Mouse (Mus musculus): Measurements from ENCODE around the gene Lnx1. TPM values are rescaled to one million over a fixed set of nuclear protein-coding genes. Genes with fewer than 3 reads are reported as not detected.

The Lnx1 gene
- total and polyA plus RNA-seq, 3 experiments, result 1.9 to 7.2 (median 2.9) TPM

DNA sequence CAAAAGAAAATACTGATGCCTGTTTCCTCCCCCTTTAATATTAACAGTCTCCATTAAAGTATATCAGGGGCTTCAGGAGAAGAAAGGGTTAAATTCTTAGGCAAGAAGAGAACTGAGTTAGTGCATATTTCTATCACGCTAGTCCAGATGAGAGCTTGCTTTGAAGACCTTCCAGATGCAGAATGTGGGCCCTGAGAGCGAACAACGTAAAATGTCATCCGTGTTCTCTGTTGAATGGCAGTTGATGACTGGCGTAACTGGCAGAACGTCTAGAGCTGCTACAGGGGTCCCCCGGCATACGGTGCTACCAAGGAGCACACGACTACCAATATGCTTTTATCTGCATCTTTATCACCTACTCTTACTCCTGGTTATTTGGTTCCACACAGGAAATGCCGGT lies 100.3 kb downstream of the Lnx1 start:
- no peak for DNase-seq

DNA sequence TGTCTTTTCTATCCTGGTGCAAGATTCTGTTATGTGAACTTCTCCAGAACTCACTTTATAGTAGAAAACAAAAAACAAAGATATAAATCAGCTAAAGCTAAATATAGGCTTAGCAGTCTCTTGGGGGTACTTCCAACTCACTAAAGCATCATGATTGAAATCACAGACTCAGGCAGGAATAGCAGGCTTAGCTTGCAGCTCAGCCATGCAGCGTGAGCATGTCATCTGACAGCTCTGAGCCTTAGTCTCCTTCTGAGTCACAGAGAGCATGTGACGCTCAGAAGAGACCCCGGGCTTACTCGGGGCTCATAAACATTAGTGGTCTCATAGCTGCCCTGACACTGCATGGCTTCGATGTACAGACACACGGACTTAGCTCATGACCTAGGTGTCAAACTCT lies 100.7 kb downstream of the Lnx1 start:
- DNase-seq, result no peak

DNA sequence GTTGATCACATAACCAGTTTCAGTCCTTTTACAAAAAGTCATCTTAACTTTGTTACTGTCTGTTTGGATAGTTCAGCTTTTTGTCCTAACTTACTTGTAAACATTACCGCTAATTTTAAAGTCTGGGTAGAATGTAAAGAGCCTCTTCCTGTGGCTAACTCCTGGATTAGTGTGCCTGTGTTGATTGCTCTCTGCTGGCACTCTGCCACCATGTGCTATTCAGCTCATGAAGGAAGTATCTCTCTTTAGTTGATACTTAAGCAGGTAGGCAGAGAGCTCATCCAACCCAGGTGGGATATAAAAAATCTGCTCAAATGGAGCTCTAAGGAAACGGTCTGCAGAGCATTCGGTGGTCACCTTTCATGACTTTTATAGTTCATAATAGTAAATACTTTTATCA lies 101.5 kb downstream of the Lnx1 start:
- DNase-seq, result no peak

DNA sequence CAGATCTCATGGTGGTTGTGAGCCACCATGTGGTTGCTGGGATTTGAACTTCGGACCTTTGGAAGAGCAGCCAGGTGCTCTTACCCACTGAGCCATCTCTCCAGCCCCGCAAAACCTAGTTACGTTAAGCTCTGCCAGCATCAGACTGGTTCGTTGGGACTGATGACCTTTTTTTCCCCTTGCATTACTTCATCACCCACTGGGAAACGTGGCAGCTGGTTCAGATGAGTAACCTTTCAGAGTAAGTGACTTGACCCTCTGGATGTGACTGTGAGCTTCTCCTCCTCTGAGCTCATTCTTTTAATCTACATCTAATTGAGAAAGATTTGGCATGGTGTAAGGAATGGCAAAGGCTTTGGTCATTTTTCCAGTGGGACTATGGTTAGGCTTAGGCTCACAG lies 102.7 kb downstream of the Lnx1 start:
- no peak for DNase-seq

DNA sequence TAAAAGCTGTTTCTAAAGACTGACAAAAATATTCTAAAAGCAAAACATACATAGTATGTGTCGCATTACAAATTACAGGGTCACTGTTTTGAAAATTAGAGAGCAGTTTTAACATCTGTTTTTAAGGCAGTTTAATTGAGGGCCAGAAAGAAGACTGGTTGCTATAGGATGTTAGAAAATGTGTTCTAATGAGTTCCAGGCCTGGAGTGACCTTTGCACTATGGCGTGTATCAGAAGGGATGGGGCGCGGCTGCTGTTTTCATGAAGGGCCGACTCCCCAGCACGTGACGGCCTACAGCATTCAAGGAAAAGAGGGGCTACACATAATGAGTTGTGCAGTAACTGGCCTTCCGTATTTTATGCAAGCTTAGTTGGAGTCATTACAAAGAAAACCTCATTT lies 109.6 kb downstream of the Lnx1 start:
- no peak for DNase-seq

DNA sequence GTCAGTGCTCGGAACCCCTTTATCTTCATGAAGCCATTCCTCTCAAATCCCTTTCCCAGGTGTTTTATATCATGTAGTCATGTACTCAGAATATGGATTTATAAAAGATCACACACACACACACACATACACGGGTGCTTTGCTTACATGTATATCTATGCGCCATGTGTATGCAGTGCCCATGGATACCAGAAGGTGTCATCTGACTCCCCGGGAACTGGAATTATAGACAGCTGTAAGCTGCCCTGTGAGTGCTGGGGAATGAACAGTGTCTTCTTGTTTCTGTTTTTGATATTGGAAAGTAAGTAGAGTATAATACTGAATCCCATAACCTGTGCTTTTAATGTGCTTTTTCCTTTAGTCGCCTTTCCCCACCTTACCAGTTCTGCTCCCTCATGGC lies 111.3 kb downstream of the Lnx1 start:
- DNase-seq, result no peak

DNA sequence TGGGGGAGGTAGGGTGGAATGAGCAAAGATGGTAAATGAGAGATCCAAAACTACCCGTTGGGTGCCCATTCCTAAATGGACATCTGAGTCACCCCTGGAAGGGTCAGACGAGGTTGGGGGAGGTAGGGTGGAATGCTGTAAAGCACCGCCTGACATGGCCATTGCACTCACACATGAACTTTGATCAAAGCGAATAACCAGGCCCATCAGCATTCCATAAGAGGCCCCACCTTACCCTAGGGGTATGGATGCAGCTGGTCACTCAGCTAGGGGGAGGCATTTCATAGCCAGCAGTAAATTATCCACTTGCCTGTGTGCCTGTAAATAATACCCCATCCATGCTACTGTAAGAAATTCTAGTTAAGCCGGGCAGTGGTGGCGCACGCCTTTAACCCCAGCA lies 113.6 kb downstream of the Lnx1 start:
- no peak for DNase-seq

DNA sequence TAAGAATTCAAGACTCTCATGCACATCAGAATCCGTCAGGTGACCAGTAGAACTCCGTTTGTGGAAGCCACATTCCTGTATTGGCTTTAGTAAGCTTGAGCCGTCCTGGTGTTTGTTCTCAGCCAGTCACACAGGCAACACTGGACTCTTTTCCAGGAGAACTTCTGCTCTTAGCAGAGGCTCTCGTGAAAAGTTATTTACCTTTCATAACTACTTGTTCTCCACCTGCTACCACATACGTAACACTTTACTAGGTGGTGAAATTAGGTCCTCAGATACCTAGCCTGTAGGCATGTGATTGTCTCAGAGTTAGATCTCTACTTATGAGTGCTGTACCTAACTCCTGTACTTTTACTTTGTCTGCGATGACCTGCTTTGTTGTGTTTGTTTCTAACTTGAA lies 130.9 kb downstream of the Lnx1 start:
- DNase-seq, result no peak

DNA sequence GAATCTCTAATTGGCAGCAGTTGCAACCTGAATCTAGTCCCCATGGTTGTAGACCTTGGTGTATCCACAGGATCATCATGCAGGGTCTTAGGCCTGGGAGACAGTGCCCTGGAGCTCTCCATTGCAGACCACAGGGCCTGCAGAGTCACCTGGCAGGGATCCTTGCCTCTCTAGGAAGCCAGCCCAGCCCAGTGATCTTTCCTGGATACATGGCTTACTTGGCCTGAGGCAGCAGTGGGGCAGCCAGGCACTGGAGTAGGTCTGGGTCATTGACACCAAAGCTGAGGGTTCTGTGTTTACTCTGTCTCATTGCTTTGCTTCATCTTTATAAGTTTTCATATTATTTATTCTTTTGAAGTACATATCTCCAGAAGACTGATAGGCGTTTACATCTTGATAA lies 141.6 kb downstream of the Lnx1 start:
- DNase-seq, result peak; percentile 14

DNA sequence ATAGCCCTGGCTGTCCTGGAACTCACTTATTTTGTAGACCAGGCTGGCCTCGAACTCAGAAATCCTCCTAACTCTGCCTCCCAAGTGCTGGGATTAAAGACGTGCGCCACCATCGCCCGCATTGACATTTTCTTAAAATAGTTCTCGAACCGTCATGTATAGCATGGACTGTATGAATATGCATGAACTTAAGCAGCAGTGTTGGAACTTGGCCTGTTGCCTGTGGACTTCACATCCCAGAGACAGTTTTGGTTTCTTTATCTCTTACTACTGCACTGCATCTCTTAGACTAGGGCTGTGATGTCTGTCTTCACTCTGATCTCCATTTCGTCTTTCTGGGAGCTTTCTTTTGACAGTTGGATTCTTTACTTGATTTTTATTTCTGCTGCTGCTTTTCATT lies 153.1 kb downstream of the Lnx1 start:
- no peak for DNase-seq

DNA sequence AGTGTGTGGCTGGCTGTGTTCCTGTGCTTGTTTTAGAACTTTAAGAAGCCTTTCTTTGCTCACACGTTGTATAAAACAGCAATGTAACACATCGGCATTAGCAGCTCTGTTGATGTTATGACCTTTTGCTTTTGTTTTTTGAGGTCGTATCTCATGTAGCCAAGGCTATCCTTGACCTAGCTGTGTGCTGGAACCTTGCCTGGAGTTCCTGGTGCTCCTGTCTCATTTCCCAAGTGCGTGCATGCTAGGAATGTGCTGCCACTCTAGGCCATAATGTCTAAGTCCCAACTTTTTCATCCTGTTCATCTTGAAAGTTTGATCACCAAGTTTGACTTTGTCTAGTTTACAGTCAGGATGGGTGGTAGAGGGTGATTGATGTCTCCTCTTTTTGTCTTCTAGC lies 157.1 kb downstream of the Lnx1 start:
- peak; percentile 41 for DNase-seq

Other genes starting within 250 kb of the Lnx1 start
- 10 to 100 TPM; 21.6 to 28.6 TPM for gene Scfd2, start 171.2 kb downstream of the Lnx1 start, total RNA-seq (2021)
- gene Scfd2, start 171.2 kb downstream of the Lnx1 start, polyA plus RNA-seq (2012; rRNA removed), result 16.3 and 18.1 TPM in 2 replicates
- gene Fip1l1, start 167.5 kb downstream of the Lnx1 start, total RNA-seq (2021), result 10 to 100 TPM; 49.7 to 76.7 TPM
- 11.4 and 22.0 TPM in 2 replicates for gene Fip1l1, start 167.5 kb downstream of the Lnx1 start, polyA plus RNA-seq (2012; rRNA removed)